Mouse (Mus musculus) embryonic facial prominence, embryonic 14.5 days (tissue): ENCODE results near the gene Arrdc5. TPM values are rescaled to one million over a fixed set of nuclear protein-coding genes. Genes with fewer than 3 reads are reported as not detected.
"Not testable (repeated sequence)": the region's sequence is repeated elsewhere in the genome, so short reads cannot be mapped to it uniquely, and the experiment has no call there.

Source experiments
- ATAC-seq: fragments of 200-750 bp; cut with Nextera tagmentation; 2 replicates; pipeline ENCODE4 v1.8.0; 2017; ENCODE audit warnings: low read depth, moderate number of reproducible peaks, moderate TSS enrichment
- DNase-seq: peaks from one replicate; pipeline ENCODE4 v3.0.0-alpha.2; 2015; ENCODE audit warnings: low spot score
- H3K27ac ChIP-seq: fragments of 300-500 bp; sonication (generic); replicated peaks from 2 replicates; pipeline ENCODE4 v1.5.1; 2014; ENCODE audit warnings: low read depth, mild to moderate bottlenecking, low read length, moderate library complexity
- H3K27me3 ChIP-seq: fragments of 300-500 bp; sonication (generic); replicated peaks from 2 replicates; pipeline ENCODE4 v1.6.1; 2014; ENCODE audit warnings: low read length; ENCODE audit not compliant: control insufficient read depth, insufficient read depth
- H3K36me3 ChIP-seq: fragments of 300-500 bp; sonication (generic); 2 replicates; pipeline ENCODE4 v1.6.1; 2014; ENCODE audit warnings: low read length, mixed read lengths; ENCODE audit not compliant: control insufficient read depth, insufficient read depth
- H3K4me1 ChIP-seq: fragments of 300-500 bp; sonication (generic); 2 replicates; pipeline ENCODE4 v1.6.1; 2014; ENCODE audit warnings: antibody characterized with exemption, low read length; ENCODE audit not compliant: control insufficient read depth, insufficient read depth
- H3K4me2 ChIP-seq: fragments of 300-500 bp; sonication (generic); 2 replicates; pipeline ENCODE4 v1.6.1; 2014; ENCODE audit warnings: low read depth, mild to moderate bottlenecking, low read length, moderate library complexity, mixed read lengths
- H3K4me3 ChIP-seq: fragments of 300-500 bp; sonication (generic); 2 replicates; pipeline ENCODE4 v1.5.1; 2014; ENCODE audit warnings: low read depth, mild to moderate bottlenecking, low read length
- H3K9ac ChIP-seq: fragments of 300-500 bp; sonication (generic); 2 replicates; pipeline ENCODE4 v1.6.1; 2014; ENCODE audit warnings: low read depth, mild to moderate bottlenecking, low read length, moderate library complexity, mixed read lengths
- H3K9me3 ChIP-seq: fragments of 300-500 bp; sonication (generic); 2 replicates; pipeline ENCODE4 v1.6.1; 2016; ENCODE audit warnings: low read length; ENCODE audit not compliant: control insufficient read depth
- WGBS: fragments of 180-500 bp; shearing (Covaris S2); extraction: QIAGEN DNeasy Blood & Tissue Kit; methylation state at CpG from one replicate; pipeline ENCODE4 v1.1.7; 2014; 5-methylcytosine and 5-hydroxymethylcytosine counted together
- polyA plus RNA-seq: library from polyadenylated mRNA; unstranded; fragments of >200 nt; fragmentation: Nextera tagmentation; extraction: Ambion mirVana; gene quantifications from 2 replicates; pipeline ENCODE4 v1.2.1, GENCODE M21; 2014

Gene Arrdc5
- polyA plus RNA-seq, 1 experiment from 2014 or later = not detected

DNA sequence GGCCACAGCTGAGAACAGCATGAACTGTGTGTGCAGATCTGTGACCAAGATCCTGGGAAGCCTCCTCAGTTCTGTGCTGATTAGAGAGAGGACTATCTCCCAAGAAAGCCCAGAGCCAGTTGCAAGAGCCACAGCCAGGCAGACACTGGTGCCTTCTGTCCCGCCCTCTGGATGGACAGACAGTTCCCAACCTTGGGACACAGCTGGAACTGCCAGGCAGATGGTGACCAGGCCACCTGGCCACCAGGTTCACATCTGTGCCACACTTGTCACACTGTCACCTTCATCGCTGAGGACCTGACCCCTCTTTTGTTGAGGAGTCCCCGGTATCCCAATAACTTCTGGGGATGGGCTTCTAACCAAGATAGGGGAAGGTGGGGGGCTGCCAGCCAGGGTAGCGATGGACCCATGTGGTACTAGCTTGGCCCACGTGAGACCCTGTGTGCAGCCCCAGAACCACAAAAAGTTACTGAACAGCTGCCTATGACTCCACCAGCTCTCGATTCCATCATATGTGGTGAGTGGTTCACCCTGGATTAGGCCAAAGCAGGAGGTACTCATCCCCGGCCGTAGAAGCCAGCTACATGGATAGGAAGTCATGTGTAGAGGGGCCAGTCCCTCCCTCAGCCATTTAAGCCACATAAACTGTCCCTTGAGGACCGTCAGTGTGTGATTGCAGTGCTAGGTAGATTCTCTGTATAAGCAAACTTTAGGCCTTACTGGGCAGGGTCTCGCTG lies 40.6 kb downstream of the Arrdc5 start:
- ATAC-seq (no peak), DNase-seq (no peak)
- H3K27me3 ChIP-seq = no peaks in the 10 kb centered on the region
- peaks cover 4% of the 10 kb centered on the region; the same call in 1 of the 2 replicates for H3K4me1 ChIP-seq
- WGBS = 88% methylated on average over 9 of the region's 10 CpGs
- H3K36me3 ChIP-seq = peaks cover 49% of the 10 kb centered on the region
- peak overlapping the region; percentile 20; the same call in 1 of the 2 replicates for H3K9ac ChIP-seq
- no peaks in the 10 kb centered on the region for H3K9me3 ChIP-seq
- H3K4me2 ChIP-seq = peak overlapping the region; percentile 18; the same call in 1 of the 2 replicates
- no peak overlapping the region for H3K27ac ChIP-seq
- H3K4me3 ChIP-seq = no peak overlapping the region

DNA sequence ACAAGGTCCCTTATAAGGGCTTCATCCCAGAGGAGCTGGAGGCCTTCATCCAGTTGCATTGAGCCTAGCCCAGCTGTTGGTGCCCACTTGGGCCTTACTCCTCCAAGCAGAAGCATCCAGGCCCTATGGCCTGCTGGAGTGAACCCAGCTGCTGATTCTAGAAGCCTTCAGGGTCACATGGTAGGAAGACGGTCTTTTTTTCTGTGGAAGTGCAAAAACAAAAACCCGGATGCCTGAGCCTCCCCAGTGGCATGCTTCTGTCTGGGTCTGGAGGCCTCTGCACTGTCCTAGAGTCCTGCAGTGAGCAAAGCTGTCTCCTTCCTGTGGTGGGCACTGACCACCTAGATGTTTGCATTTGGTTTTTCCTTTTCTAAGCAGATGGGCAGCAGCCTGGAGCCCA lies 41.3 kb downstream of the Arrdc5 start:
- not testable (repeated sequence) for H3K4me3 ChIP-seq, H3K4me1 ChIP-seq, H3K9ac ChIP-seq, DNase-seq, H3K27ac ChIP-seq, ATAC-seq, H3K9me3 ChIP-seq, H3K27me3 ChIP-seq
- peaks cover 49% of the 10 kb centered on the region for H3K36me3 ChIP-seq
- H3K4me2 ChIP-seq = 0 out of 2 replicates have a peak overlapping the region, but pooled peaks have one; percentile 18
- WGBS = 60% methylated on average over 2 of the region's 2 CpGs

- not testable (repeated sequence) for ATAC-seq, H3K27ac ChIP-seq, H3K9me3 ChIP-seq, H3K4me3 ChIP-seq, H3K9ac ChIP-seq, DNase-seq, H3K4me1 ChIP-seq, H3K27me3 ChIP-seq
- WGBS = 94% methylated on average over 19 of the region's 19 CpGs
- Histone ChIP-seq H3K4me2 (0 out of 2 replicates have a peak overlapping the region, but pooled peaks have one; percentile 89), H3K36me3 (peaks cover 48% of the 10 kb centered on the region)
These were observed 41.8 kb downstream of the Arrdc5 start for GRCm38 (mm10) chr17:56258269-56258668.

GRCm38 (mm10) chr17:56257181-56257894 lies 42.7 kb downstream of the Arrdc5 start:
- WGBS = 25% methylated on average over 21 of the region's 58 CpGs
- no peaks in the 10 kb centered on the region for H3K27me3 ChIP-seq
- DNase-seq (no peak), ATAC-seq (no peak)
- peaks cover 39% of the 10 kb centered on the region for H3K36me3 ChIP-seq
- no peaks in the 10 kb centered on the region for H3K9me3 ChIP-seq
- peak overlapping the region; percentile 65 for H3K4me3 ChIP-seq
- peaks cover 4% of the 10 kb centered on the region; the same call in 1 of the 2 replicates for H3K4me1 ChIP-seq
- peak overlapping the region; percentile 70; the same call in 1 of the 2 replicates for H3K27ac ChIP-seq
- H3K4me2 ChIP-seq = peak overlapping the region; percentile 89
- H3K9ac ChIP-seq = peak overlapping the region; percentile 70

DNA sequence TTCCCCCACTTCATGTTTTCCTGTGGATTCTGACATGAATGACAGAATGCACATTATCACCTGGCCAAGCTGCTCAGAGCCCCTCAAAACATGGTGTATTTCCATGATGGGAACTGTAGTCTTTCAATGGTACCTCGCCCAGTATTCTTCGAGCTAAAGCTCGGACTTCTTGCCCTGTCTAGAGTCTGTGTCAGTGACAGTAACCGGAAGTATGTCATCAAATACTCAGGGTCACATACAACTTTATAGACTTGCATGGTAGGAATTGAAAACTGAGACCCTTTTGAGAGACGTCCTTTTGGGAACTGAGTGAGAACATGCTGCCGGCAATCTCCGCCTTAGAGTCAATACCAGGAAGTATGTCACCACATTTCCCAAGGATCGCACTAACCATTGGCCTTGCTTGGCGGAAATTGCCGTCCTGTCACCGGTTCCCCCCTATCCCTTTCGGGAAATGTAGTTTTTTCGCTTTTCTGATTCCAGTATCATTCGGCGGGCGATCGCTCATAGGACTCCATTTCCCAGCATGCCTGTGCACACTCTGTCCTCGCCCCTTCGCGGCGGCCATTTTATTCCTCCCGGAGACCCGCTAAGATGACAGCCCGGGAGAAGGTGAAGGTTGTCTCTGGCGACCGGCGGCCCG lies 43.7 kb downstream of the Arrdc5 start, which contains the start of gene Fem1a:
Gene Fem1a (plus strand): TSS at position 572 of the 643 bp plus-strand sequence.
- peak within 1 kb of the TSS; percentile 70 for H3K9ac ChIP-seq
- WGBS = under 1% methylated on average over 28 of the region's 28 CpGs
- peaks cover 4% of the 10 kb centered on the region; the same call in 1 of the 2 replicates for H3K4me1 ChIP-seq
- H3K4me2 ChIP-seq = peak within 1 kb of the TSS; percentile 89
- H3K9me3 ChIP-seq = no peaks in the 10 kb centered on the region
- peaks cover 30% of the 10 kb centered on the region for H3K36me3 ChIP-seq
- peak within 1 kb of the TSS; percentile 65 for H3K4me3 ChIP-seq
- no peaks in the 10 kb centered on the region for H3K27me3 ChIP-seq
- ATAC-seq (peak; percentile 93), DNase-seq (peak; percentile 100)
- peak within 1 kb of the TSS; percentile 95 for H3K27ac ChIP-seq

DNA sequence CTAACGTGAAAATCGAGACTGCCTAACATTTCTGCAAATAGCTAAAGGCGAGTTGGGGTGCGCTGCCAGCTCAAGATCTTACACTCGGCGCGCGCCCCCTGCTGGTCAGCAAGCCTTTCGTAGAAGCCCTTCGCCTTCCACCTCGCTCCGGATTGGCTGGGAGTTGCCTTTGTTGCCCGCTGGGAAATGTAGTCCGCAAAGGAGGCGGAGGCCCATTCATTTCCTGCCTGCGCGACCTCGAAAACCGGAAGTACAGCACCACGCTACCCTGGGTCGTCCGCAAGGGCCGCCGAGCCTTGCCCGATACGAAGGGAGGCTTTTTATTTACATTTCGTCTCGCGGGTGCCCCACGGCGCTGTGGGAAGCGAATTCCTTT lies 44.2 kb downstream of the Arrdc5 start:
- Histone ChIP-seq H3K4me3 (peak overlapping the region; percentile 65), H3K36me3 (peaks cover 25% of the 10 kb centered on the region), H3K4me2 (peak overlapping the region; percentile 89), H3K4me1 (peaks cover 4% of the 10 kb centered on the region; the same call in 1 of the 2 replicates), H3K27me3 (no peaks in the 10 kb centered on the region), H3K9me3 (no peaks in the 10 kb centered on the region), H3K9ac (peak overlapping the region; percentile 55), H3K27ac (peak overlapping the region; percentile 95)
- peak; percentile 99 for DNase-seq
- WGBS = under 1% methylated on average over 32 of the region's 32 CpGs
- ATAC-seq = peak; percentile 94

- H3K27me3 ChIP-seq = no peaks in the 10 kb centered on the region
- no peak for ATAC-seq
- WGBS = 10% methylated on average over 9 of the region's 9 CpGs
- H3K4me2 ChIP-seq = peak overlapping the region; percentile 89
- peak overlapping the region; percentile 65; the same call in 1 of the 2 replicates for H3K4me3 ChIP-seq
- no peak overlapping the region for H3K9ac ChIP-seq
- peaks cover 4% of the 10 kb centered on the region; the same call in 1 of the 2 replicates for H3K4me1 ChIP-seq
- DNase-seq = no peak
- peaks cover 21% of the 10 kb centered on the region for H3K36me3 ChIP-seq
- no peaks in the 10 kb centered on the region for H3K9me3 ChIP-seq
- H3K27ac ChIP-seq = peak overlapping the region; percentile 95
These were observed 44.7 kb downstream of the Arrdc5 start for GRCm38 (mm10) chr17:56255429-56255828.

DNA sequence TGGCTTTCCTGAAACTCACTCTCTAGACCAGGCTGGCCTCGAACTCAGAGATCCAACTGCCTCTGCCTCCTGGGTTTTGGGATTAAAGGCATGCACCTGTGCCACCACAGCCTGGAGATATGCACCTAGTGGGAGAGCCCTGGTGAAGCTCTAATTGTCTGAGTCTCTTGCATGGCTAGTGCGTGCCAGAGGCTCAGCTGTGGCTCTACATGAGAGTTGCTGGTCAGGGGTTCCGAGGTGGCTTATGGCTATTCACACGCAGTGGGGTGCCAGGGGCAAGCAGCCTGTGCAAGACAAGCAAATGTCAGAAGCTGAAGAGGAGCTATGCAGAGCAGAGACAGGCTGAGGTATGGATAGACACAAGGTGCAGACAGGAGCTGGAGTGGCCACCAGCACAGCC lies 45.4 kb downstream of the Arrdc5 start:
- Histone ChIP-seq H3K4me1 (peaks cover 2% of the 10 kb centered on the region; the same call in 1 of the 2 replicates), H3K4me2 (no peak overlapping the region), H3K9me3 (no peaks in the 10 kb centered on the region), H3K9ac (no peak overlapping the region), H3K27me3 (no peaks in the 10 kb centered on the region), H3K27ac (no peak overlapping the region), H3K36me3 (peaks cover 14% of the 10 kb centered on the region), H3K4me3 (no peak overlapping the region)
- WGBS = 76% methylated on average over 4 of the region's 4 CpGs
- DNase-seq (no peak), ATAC-seq (no peak)
